Mouse (Mus musculus) adrenal gland, postnatal 0 days (tissue): ENCODE results near the gene Rbmx. TPM values are rescaled to one million over a fixed set of nuclear protein-coding genes. Genes with fewer than 3 reads are reported as not detected.

Experiments used
- polyA plus RNA-seq: library from polyadenylated mRNA; unstranded; fragments of >200 nt; fragmentation: Nextera tagmentation; extraction: Ambion mirVana; gene quantifications from 2 replicates; pipeline ENCODE4 v1.2.1, GENCODE M21; 2015

Gene Rbmx
- 32.8 and 35.1 TPM in 2 replicates for polyA plus RNA-seq

DNA sequence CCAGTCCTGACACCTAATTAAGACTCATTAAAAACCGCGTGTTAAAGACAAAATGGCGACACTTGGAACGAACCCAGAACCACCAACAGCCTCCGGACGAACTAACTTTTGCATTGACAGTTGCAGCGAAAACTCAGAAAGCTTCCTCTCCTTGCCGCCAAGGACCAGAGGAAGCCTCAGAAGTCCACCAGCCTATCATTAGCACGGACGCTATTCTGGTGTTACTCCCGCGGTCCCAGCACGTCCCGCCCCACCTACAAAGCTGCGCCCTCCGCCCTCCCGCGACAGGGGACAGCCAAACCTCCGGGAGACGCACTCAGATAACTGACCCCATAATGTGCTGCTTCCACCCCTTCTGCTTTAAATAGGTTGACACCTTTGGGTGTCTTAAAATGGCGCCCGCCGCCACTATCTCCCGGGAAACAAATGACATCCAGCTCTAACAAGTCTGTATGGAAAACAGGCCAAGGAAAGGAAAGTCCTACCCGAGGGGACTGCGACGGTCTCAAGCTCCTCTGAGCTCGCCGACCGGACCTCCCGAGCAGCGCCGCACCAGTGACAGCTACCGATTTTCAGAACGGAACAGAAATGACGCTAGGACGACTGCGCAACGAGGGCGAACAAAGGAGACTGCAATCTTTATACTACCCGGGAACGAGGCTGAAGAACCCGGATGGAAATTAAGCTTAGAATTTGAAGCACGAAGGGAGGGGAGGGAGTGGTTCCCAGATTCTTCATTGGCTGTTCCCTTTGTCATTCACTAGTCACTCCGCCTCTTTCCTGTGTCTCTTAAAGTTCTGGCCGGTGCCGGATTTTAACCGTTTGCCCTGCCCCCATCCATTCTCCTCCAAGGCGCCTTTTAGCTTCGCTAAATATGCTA, at the start of gene Rbmx:
Rbmx (minus strand) TSS at position 670 of the 880 bp plus-strand sequence.

DNA sequence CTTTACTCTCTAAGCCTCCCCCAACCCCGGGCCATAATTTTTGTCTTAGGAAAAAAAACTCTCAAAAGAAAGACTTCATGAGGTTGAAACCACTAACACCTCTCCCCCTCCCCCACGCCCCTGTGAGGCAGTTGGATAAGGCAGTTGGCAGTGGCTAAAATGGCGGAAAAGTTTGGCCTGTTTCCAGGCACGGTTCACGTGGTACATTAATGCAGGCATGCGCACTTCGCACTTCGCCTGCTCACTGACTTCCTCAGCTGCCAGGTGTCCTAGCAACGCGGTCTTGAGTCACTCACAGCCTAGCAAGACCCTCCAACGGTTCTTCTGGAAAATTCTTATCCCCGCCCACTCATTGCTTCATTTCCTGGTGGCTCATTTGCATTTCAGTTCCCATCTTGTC, 15.9 kb upstream of the Rbmx start, which contains the start of gene Gm364:
Gm364 (plus strand) TSS at position 386 of the 400 bp plus-strand sequence.

DNA sequence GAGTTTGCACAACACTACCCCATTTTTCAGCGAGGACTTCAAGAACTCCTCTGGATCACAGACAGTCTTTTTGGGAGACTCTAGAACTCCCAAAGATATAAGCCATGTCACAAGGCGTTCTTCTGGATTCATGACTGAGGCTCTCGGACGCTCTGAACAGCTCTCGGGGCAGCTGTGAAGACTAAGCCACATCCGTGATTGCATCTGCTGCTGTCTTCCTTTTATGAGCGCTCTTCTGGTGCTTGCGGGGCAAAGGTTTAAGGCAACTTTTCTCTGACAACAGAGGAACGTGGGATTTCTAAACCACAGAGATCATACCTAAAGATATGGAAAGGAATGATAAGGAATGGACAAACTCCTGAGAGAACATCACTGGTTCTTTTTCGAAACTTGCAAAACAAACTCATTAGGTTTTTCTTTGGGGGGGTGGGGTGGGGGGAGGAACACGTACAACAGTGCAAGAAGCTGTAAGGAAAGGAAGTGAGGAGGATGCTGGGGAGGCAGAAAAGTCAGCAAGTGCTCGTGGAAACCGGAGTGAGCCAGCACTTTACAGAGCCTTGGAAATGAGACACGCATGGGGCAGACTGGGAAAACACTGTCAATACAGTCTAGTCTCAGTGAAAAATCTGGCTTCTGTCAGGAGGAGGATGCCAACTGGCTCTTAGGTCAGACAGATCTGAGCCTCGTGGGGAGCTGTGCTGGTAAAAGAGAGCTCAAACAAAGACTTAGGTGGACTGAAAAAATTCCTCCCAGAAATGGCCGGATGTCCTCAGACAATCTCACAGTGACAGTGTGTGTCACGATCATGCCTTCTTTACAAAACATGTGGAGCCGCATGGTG, 54.2 kb downstream of the Rbmx start, which contains the start of gene Arhgef6:
Arhgef6 (minus strand) TSS at position 359 of the 841 bp plus-strand sequence.

Other genes starting within 250 kb of the Rbmx start
- not detected in 2 replicates for gene Cd40lg, start 180.9 kb downstream of the Rbmx start, polyA plus RNA-seq
- gene Arhgef6, start 54.3 kb downstream of the Rbmx start, polyA plus RNA-seq: 9.2 and 18.4 TPM in 2 replicates
- gene Gm364, start 16.1 kb upstream of the Rbmx start, polyA plus RNA-seq: 0.24 TPM in 1 of 2 replicates, not detected in the other
- not detected in 2 replicates for gene Gpr101, start 110.7 kb upstream of the Rbmx start, polyA plus RNA-seq